Mouse (Mus musculus) layer of hippocampus, adult 2 months (tissue): ENCODE data around the gene Sat2. TPM values are rescaled to one million over a fixed set of nuclear protein-coding genes. Genes with fewer than 3 reads are reported as not detected.

ENCODE experiments used
- DNase-seq, 2 experiments: peaks; one replicate each; pipeline ENCODE4 v3.0.0; 2022; ENCODE audit warnings: low spot score in 2 of 2
- H3K27ac ChIP-seq: fragments of 200-600 bp; 2 replicates; pipeline ENCODE4 v1.8.1; 2022
- H3K4me3 ChIP-seq: fragments of 200-600 bp; 2 replicates; pipeline ENCODE4 v1.8.1; 2022; ENCODE audit warnings: mild to moderate bottlenecking
- CTCF ChIP-seq: fragments of 200-600 bp; conservative IDR thresholded peaks from 2 replicates; pipeline ENCODE4 v1.8.1; 2022; ENCODE audit warnings: antibody characterized with exemption, mild to moderate bottlenecking, moderate library complexity
- long read RNA-seq, 2 experiments: library from polyadenylated mRNA; stranded (forward); transcript quantifications; one replicate each; pipeline ENCODE4 v2.0.0; 2021; ENCODE audit warnings: borderline mapping rate in 2 of 2
- total RNA-seq, 2 experiments: library from RNA; stranded (reverse); gene quantifications; 2 replicates each; pipeline ENCODE4 v1.2.3; 2021

The Sat2 gene
- 10 to 100 TPM; 15.1 to 15.6 TPM for total RNA-seq
- long read RNA-seq, experiment 1, partial matches to known transcripts = 1 of 10 reads
- long read RNA-seq, experiment 1, other reads (novel, unspliced or antisense) = 3 of 10 reads
- long read RNA-seq, experiment 2, partial matches to known transcripts = 9 of 14 reads
- long read RNA-seq, experiment 2, other reads (novel, unspliced or antisense) = 2 of 14 reads

DNA sequence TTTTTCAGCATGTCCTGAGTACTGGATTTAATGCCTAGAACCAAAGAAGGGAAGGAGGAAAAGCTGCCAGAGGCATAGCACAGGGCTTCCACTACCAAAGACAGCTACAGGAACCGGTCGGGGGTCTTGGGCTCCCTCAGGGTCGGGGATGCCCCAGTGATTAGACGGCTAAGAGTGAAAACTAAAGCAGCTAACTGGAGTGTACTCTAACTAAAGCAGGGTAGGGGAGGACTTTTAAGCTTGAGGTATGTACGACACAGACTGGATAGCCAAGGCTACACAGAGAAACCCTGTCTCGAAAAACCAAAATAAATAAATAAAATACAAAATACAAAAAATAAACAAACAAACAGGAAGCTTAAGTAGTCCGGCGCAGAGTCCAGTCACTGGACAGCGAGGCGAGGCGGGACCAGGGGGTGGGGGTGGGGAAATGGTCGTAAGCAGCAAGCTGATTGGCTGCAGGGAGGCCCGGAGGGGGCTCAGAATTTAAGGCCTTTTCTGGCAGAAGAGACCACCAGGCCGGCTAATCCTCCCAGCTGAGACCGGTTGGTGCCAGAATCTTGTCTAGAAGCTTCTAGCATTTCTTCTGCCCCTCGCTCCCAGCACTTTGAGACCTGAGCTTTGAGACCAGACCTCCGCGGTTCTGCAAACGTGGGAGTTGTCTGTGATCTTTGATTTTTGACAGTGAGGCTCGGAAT, at the start of gene Sat2:
TSS of gene Sat2 (plus strand) at position 454 of the 698 bp plus-strand sequence.
- Histone ChIP-seq H3K4me3 (peak within 1 kb of the TSS; percentile 76), H3K27ac (peak within 1 kb of the TSS; percentile 94)
- peak in 1 of 2 experiments; percentile 45 for DNase-seq
- no peak for TF ChIP-seq CTCF

GRCm38 (mm10) chr11:69575220-69575619, 46.6 kb upstream of the Sat2 start:
- no peak overlapping the region for H3K4me3 ChIP-seq
- TF ChIP-seq CTCF = peak; percentile 67
- no peak for DNase-seq
- no peak overlapping the region for H3K27ac ChIP-seq

GRCm38 (mm10) chr11:69576307-69576706, 45.5 kb upstream of the Sat2 start:
- Histone ChIP-seq H3K4me3 (no peak overlapping the region), H3K27ac (no peak overlapping the region)
- DNase-seq = no peak
- no peak for TF ChIP-seq CTCF

DNA sequence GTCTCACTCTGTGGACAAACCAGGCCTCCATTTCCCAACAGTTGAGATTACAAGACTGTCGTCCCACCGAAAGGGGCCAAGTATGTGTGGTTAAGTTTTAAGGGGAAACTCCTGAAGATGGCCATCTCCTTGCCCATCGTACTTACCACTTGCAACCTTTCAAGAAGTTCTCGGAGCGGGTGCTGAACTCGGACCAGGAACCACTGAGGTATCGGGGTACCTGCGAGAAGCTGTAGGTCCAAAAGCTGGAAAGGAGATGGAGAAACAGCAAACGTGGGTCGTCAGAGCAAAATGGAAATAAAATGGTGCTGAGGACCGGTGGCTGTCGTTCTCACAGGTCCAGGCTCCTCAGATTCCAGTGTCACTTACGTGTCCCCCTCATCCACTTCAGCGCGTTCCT, 43.5 kb upstream of the Sat2 start:
- no peak for TF ChIP-seq CTCF
- peak overlapping the region; percentile 84 for H3K27ac ChIP-seq
- peak overlapping the region; percentile 94 for H3K4me3 ChIP-seq
- no peak for DNase-seq

DNA sequence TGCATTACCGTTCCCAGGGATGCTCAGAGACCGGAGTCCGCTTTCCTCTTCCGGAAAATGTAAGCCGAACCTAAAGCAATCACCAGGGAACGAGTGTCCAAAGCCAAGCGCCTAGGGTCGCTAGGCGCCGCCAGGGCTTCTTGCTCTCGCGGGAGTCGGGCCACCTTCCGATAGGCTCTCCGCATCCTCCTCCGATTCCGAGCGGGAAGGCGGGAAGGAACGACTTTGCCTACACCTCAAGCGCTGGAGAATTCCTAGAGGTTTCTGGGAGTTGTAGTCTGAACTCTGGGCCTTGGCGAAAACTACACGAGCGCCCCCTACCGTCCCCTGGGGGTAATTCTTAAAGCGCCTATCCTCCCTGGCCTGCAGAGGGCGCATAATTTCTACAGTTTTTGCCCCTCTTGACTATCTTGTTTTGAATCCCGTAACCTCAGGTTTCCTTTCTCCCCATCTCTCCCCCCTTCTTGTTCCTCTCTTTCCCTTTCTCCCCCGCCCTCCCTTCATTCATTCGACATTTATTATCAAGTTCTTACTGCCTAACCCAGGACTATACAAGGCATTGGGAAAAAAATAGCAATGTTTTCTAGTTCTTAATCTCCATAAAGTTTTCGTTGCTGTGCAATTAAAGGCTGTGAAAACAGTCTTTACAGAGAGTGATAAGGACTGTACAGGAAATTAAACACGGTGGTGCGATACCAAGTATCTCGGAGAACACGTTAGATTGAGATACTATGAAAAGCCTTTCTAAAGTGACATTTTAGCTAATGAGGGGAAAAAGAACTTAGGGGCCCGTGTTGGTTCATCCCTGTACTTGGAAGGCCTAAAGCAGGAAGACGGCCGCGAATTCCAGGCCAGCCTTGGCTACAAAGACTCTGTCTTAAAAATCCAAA, 42.5 kb upstream of the Sat2 start:
- peak; percentile 99 for TF ChIP-seq CTCF
- peak; percentile 97 to 99 for DNase-seq

DNA sequence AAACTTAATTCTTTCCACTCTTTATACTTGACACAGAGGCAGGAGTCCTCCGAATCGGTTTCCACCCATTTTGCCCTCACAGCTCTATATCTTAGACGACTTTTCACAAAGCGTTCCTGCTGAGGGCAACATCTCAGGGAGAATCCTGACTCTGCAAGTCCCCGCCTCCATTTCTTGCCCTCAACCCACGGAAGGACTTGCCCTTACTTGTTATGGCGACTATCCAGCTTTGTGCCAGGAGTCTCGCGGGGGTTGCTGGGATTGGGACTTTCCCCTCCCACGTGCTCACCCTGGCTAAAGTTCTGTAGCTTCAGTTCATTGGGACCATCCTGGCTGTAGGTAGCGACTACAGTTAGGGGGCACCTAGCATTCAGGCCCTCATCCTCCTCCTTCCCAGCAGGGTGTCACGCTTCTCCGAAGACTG, 41.7 kb upstream of the Sat2 start, which contains the start of the genes Wrap53 and Trp53:
TSS of gene Wrap53 (minus strand) at position 165 of the 424 bp plus-strand sequence.
TSS of gene Trp53 (plus strand) at position 269 of the 424 bp plus-strand sequence.
- peak; percentile 88 to 93 for DNase-seq

More for the DNA sequence above, 42.5 kb upstream of the Sat2 start:
- H3K27ac ChIP-seq = peak overlapping the region; percentile 98
- peak overlapping the region; percentile 94 for H3K4me3 ChIP-seq

GRCm38 (mm10) chr11:69580572-69581146, 41.2 kb upstream of the Sat2 start:
- Histone ChIP-seq H3K4me3 (peak overlapping the region; percentile 82), H3K27ac (peak overlapping the region; percentile 98)
- no peak for DNase-seq
- no peak for TF ChIP-seq CTCF

More for the DNA sequence above, 41.7 kb upstream of the Sat2 start, which contains the start of the genes Wrap53 and Trp53:
- H3K27ac ChIP-seq = peak within 1 kb of the TSS; percentile 98
- no peak for TF ChIP-seq CTCF
- H3K4me3 ChIP-seq = peak within 1 kb of the TSS; percentile 94

DNA sequence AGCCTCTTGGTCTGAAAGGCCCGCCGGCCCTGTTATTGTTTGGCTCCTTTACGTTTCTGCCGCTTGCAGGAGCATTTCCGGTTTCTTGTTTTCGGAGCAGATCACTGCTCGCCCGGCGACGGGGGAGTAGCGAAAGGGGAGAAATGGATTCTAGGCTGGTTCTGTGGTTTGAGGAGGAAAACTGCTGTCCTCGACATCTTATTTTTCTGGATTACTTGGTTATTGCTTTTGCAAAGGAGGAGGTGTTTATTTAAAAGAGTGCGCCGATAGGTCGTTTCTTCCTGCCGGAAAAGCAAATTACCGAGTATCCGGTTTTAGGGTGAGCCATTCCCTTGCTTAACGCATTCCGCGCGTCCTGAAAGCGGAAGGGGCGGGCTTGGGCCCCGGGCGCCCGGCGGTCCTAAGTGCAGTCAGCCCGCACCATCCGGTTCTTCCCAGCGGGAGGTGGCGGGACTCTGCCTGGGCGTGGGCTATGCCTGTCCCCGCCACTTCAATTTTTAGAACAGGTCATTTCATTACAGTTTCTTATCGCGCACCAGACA, 40.6 kb upstream of the Sat2 start:
- no peak for TF ChIP-seq CTCF
- peak; percentile 90 to 95 for DNase-seq
- Histone ChIP-seq H3K27ac (peak overlapping the region; percentile 98), H3K4me3 (peak overlapping the region; percentile 82)

GRCm38 (mm10) chr11:69581814-69582213, 40.0 kb upstream of the Sat2 start:
- H3K4me3 ChIP-seq = peak overlapping the region; percentile 82
- TF ChIP-seq CTCF = no peak
- H3K27ac ChIP-seq = peak overlapping the region; percentile 98
- DNase-seq = no peak

GRCm38 (mm10) chr11:69582230-69582805, 39.5 kb upstream of the Sat2 start:
- H3K4me3 ChIP-seq = peak overlapping the region; percentile 82; the same call in 1 of the 2 replicates
- DNase-seq = no peak
- no peak for TF ChIP-seq CTCF
- H3K27ac ChIP-seq = peak overlapping the region; percentile 98; the same call in 1 of the 2 replicates

DNA sequence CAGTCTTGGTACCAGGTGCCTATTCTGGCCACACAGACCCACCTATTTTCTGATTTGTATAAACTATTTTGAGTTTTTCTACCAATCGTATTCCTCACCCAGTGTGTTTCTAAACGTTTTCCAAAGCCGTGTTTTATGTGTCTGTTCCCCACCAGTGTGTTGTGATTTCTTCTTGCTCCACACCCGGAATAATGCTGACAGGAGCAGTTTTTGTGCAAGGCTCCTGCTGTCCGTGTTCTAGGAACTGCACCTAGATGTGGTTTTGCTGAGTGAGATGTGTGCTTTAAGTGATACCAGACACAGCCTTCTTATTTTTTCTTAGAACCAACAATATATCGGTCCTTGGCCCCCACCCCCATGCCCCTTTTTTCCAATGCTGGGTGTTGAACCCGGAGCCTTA, 37.8 kb upstream of the Sat2 start:
- TF ChIP-seq CTCF = no peak
- no peak for DNase-seq
- 0 out of 2 replicates have a peak overlapping the region, but pooled peaks have one; percentile 1 for H3K27ac ChIP-seq
- H3K4me3 ChIP-seq = no peak overlapping the region

- H3K4me3 ChIP-seq = no peak overlapping the region
- TF ChIP-seq CTCF = no peak
- DNase-seq = no peak
- H3K27ac ChIP-seq = no peak overlapping the region
Observed at GRCm38 (mm10) chr11:69584937-69585336, 36.9 kb upstream of the Sat2 start.
